Mouse (Mus musculus) CH12.LX (cell line): Measurements from ENCODE around the gene Mtf2. TPM values are rescaled to one million over a fixed set of nuclear protein-coding genes. Genes with fewer than 3 reads are reported as not detected.

ENCODE experiments used
- DNase-seq: peaks from one replicate; pipeline ENCODE4 v3.0.0-alpha.2; 2013; ENCODE audit errors: extremely low read depth
- H3K27ac ChIP-seq: 2 replicates; pipeline ENCODE4 v1.5.1; 2012; ENCODE audit warnings: low read depth, mild to moderate bottlenecking, control low read depth, moderate library complexity; ENCODE audit not compliant: insufficient read depth
- H3K27me3 ChIP-seq: replicated peaks from 2 replicates; pipeline ENCODE3; 2012; ENCODE audit warnings: inconsistent platforms
- H3K36me3 ChIP-seq, 2 experiments: replicated peaks in 1 of 2; 2 replicates each; pipeline versions ENCODE3 to v1.6.1; 2012; ENCODE audit warnings: inconsistent platforms in 1 of 2, low read length in 1 of 2, mild to moderate bottlenecking in 1 of 2, mixed read lengths in 1 of 2, moderate library complexity in 1 of 2; ENCODE audit not compliant: control insufficient read depth in 1 of 2, insufficient read depth in 1 of 2
- H3K4me1 ChIP-seq, 2 experiments: 2 replicates each; pipeline ENCODE4 v1.6.1; 2012; ENCODE audit warnings: inconsistent platforms in 1 of 2, moderate library complexity in 1 of 2; ENCODE audit not compliant: insufficient read depth in 2 of 2, control insufficient read depth in 1 of 2
- H3K4me2 ChIP-seq: 2 replicates; pipeline ENCODE4 v1.6.1; 2012; ENCODE audit warnings: low read depth, mild to moderate bottlenecking, control low read depth; ENCODE audit not compliant: poor library complexity, insufficient read depth, severe bottlenecking
- H3K4me3 ChIP-seq, 3 experiments: fragments of 150-350 bp in 1 of 3; sonication (generic) in 1 of 3; replicated peaks in 1 of 3; 2 replicates each; pipeline versions ENCODE3 to v1.5.1; 2011 to 2012; ENCODE audit warnings: low read depth in 2 of 3, low read length in 2 of 3, mild to moderate bottlenecking in 2 of 3, moderate library complexity in 2 of 3, control low read depth in 1 of 3, improper control_type of control experiment in 1 of 3, inconsistent platforms in 1 of 3, mixed read lengths in 1 of 3; ENCODE audit not compliant: poor library complexity in 1 of 3
- H3K79me2 ChIP-seq: replicated peaks from 2 replicates; pipeline ENCODE4 v1.6.1; 2012; ENCODE audit warnings: mild to moderate bottlenecking, moderate library complexity; ENCODE audit not compliant: control insufficient read depth, poor library complexity, insufficient read depth, severe bottlenecking; ENCODE audit errors: extremely low read depth
- H3K9ac ChIP-seq: 2 replicates; pipeline ENCODE4 v1.6.1; 2012; ENCODE audit warnings: low read depth, mild to moderate bottlenecking, control low read depth, moderate library complexity; ENCODE audit not compliant: insufficient read depth
- H3K9me3 ChIP-seq: replicated peaks from 2 replicates; pipeline ENCODE3; 2012; ENCODE audit warnings: low read length, inconsistent platforms, mixed read lengths
- CTCF ChIP-seq, 2 experiments: IDR thresholded peaks in 1 of 2; conservative IDR thresholded peaks in 1 of 2; 2 replicates each; pipeline ENCODE4 v1.5.1; 2011 to 2012; ENCODE audit warnings: low read depth in 2 of 2, low read length in 2 of 2, improper control_type of control experiment in 1 of 2, inconsistent platforms in 1 of 2, mild to moderate bottlenecking in 1 of 2, moderate library complexity in 1 of 2
- ETS1 ChIP-seq: conservative IDR thresholded peaks from 2 replicates; pipeline ENCODE4 v1.6.1; 2012; ENCODE audit warnings: low read depth, mild to moderate bottlenecking, inconsistent platforms, low read length, improper control_type of control experiment, moderate library complexity
- JUN ChIP-seq: IDR thresholded peaks from 2 replicates; pipeline ENCODE4 v1.6.1; 2011; ENCODE audit warnings: low read depth, mild to moderate bottlenecking, low read length, improper control_type of control experiment, moderate library complexity; ENCODE audit not compliant: insufficient read depth
- MAX ChIP-seq: IDR thresholded peaks from 2 replicates; pipeline ENCODE4 v1.6.1; 2011; ENCODE audit warnings: low read length, improper control_type of control experiment
- MAZ ChIP-seq: IDR thresholded peaks from 2 replicates; pipeline ENCODE4 v1.6.1; 2012; ENCODE audit warnings: low read depth, mild to moderate bottlenecking, inconsistent platforms, low read length, improper control_type of control experiment, moderate library complexity
- RAD21 ChIP-seq: IDR thresholded peaks from 2 replicates; pipeline ENCODE4 v1.6.1; 2011; ENCODE audit warnings: low read depth, mild to moderate bottlenecking, low read length, improper control_type of control experiment, moderate library complexity
- RCOR1 ChIP-seq: conservative IDR thresholded peaks from 2 replicates; pipeline ENCODE4 v1.6.1; 2012; ENCODE audit warnings: low read depth, mild to moderate bottlenecking, inconsistent platforms, low read length, improper control_type of control experiment
- TBP ChIP-seq: conservative IDR thresholded peaks from 2 replicates; pipeline ENCODE4 v1.6.1; 2011; ENCODE audit warnings: low read depth, low read length, improper control_type of control experiment
- USF2 ChIP-seq: conservative IDR thresholded peaks from 2 replicates; pipeline ENCODE4 v1.6.1; 2011; ENCODE audit warnings: low read depth, low read length, improper control_type of control experiment
- dilution Hi-C: fragments of 300-500 bp; cut with MboI; formaldehyde crosslinking; loops from 2 replicates; pipeline ENCODE4 v1.14.3; 2020; ENCODE audit warnings: low sequenced_read_pairs; ENCODE audit not compliant: extremely low pct_unique_long_range_greater_than_20kb, extremely low pct_ligation_motif_present
- in situ Hi-C: fragments of 300-500 bp; cut with MboI; formaldehyde crosslinking; loops from 3 replicates; pipeline ENCODE4 v1.14.3; 2019; ENCODE audit warnings: low sequenced_read_pairs, low pct_ligation_motif_present, low pct_unique_long_range_greater_than_20kb, mixed read lengths
- polyA plus RNA-seq: library from polyadenylated mRNA; unstranded; fragments of >175 nt; gene quantifications from 2 replicates; pipeline ENCODE4 v1.2.1, GENCODE M21; 2012; ENCODE audit warnings: low read depth; ENCODE audit not compliant: insufficient read length
- total RNA-seq, 2 experiments: library from RNA; depleted of rRNA; stranded (reverse); fragments of 300-350 nt in 1 of 2; fragments of >200 nt in 1 of 2; gene quantifications; 2 replicates each; pipeline ENCODE4 v1.2.3; 2012 to 2014

Mtf2 gene
- total and polyA plus RNA-seq, 3 experiments, result 58.7 to 76.2 (median 71.0) TPM

DNA sequence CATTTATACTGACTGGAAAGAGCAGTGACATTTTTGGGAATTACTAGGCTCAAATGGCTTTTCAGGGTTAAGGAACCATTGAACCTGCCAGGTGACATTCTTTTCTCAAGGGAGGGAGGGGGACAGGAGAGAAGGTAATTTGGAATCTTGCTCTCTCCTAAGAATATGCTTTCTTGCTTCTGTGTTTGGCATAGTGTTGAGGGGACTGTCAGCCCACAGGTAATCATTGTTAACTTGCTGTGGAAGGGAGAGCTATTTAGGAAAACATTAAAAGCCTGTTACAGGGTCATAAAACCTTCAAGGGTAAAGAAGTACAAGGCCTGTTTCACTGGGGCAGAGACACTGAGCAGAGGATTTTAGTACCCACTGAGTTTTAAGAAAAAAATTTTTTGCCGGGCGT, 48.2 kb upstream of the Mtf2 start:
- dilution Hi-C loops, result no loop called here
- H3K79me2 ChIP-seq, result no peaks in the 10 kb centered on the region
- no peak overlapping the region for H3K4me2 ChIP-seq
- no peak for TF ChIP-seq USF2
- TF ChIP-seq RCOR1, result no peak
- TF ChIP-seq TBP, result no peak
- TF ChIP-seq, all 38 proteins: peak for 0
- Histone ChIP-seq H3K27me3 (no peaks in the 10 kb centered on the region), H3K36me3 (no peaks in the 10 kb centered on the region), H3K27ac (no peak overlapping the region), H3K9ac (no peak overlapping the region), H3K4me1 (peaks cover 0 to 4% of the 10 kb centered on the region in 2 experiments; a peak in 1 of 4 replicates), H3K9me3 (no peaks in the 10 kb centered on the region), H3K4me3 (no peak overlapping the region)
- in situ Hi-C loops, result no loop called here
- no peak for DNase-seq

DNA sequence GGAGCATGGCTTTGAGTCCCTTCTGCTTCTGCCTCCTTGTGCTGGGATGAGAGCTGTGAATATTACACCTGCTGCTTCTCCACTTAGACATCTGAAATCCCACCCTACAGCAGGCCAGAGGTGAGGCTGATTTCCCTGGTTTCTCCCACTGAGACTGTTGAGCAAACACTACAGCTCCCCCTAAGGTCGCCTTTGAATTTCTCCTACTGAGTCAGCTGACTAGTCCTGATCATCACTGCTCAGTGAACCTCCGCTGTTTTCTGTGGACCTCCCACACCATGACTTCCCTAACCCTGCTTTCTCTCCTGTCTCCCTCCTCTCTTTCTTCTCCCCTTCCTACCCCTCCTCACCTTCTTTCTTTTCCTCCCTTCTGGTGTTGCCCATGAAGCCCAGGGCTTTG, 46.1 kb upstream of the Mtf2 start:
- no peak overlapping the region for H3K27ac ChIP-seq
- no peaks in the 10 kb centered on the region for H3K36me3 ChIP-seq
- no peaks in the 10 kb centered on the region for H3K9me3 ChIP-seq
- no peaks in the 10 kb centered on the region for H3K4me1 ChIP-seq
- H3K4me2 ChIP-seq, result no peak overlapping the region
- DNase-seq, result no peak
- H3K79me2 ChIP-seq, result no peaks in the 10 kb centered on the region
- no peak overlapping the region for H3K9ac ChIP-seq
- dilution Hi-C loops, result no loop called here
- no peaks in the 10 kb centered on the region for H3K27me3 ChIP-seq
- in situ Hi-C loops, result no loop called here
- TF ChIP-seq RAD21 (peak; percentile 20), CTCF (conservative IDR thresholded peaks at IDR 0.05 in 1 of 2, IDR thresholded peaks at IDR 0.05 in 1 of 2; ENCODE audit: low read depth in 2 of 2, low read length in 2 of 2) (peak in 1 of 2 experiments; percentile 46; a peak in 2 of 4 replicates), ETS1 (no peak)
- H3K4me3 ChIP-seq, result no peak overlapping the region

DNA sequence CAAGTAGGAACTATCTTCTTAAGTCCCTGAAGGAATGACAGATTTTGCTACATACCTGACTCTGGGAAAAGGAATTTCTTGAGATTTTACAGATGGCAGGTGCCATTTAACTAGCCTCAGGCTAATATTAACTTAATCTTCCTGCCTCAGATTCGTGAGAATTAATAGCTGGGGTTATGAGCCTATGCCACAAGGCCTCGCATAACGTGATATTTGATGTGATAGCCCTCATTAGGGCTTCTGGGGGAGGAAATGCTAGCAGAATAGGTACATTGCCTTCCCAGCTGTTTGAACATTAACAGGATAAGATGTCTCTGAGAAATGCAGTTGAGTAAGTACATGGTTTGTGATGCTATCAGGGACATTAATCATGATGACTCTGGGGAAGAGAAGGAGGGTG, 44.1 kb upstream of the Mtf2 start:
- Histone ChIP-seq H3K4me3 (no peak overlapping the region), H3K9me3 (no peaks in the 10 kb centered on the region), H3K27ac (no peak overlapping the region), H3K9ac (no peak overlapping the region), H3K36me3 (no peaks in the 10 kb centered on the region), H3K27me3 (no peaks in the 10 kb centered on the region), H3K4me2 (no peak overlapping the region), H3K79me2 (no peaks in the 10 kb centered on the region), H3K4me1 (no peaks in the 10 kb centered on the region)
- dilution Hi-C loops, result no loop called here
- no peak for DNase-seq
- in situ Hi-C loops, result no loop called here
- TF ChIP-seq MAZ (no peak), RAD21 (no peak), MAX (no peak), CTCF (conservative IDR thresholded peaks at IDR 0.05 in 1 of 2, IDR thresholded peaks at IDR 0.05 in 1 of 2; ENCODE audit: low read depth in 2 of 2, low read length in 2 of 2) (no peak), JUN (no peak)
